Mouse (Mus musculus) heart, embryonic 15.5 days (tissue): ENCODE results near the gene Cog6. TPM values are rescaled to one million over a fixed set of nuclear protein-coding genes. Genes with fewer than 3 reads are reported as not detected.

Experiments used
- ATAC-seq: fragments of 200-750 bp; cut with Nextera tagmentation; replicated peaks from 2 replicates; pipeline ENCODE4 v1.8.0; 2017; ENCODE audit warnings: low read depth, moderate TSS enrichment; ENCODE audit not compliant: insufficient number of reproducible peaks, insufficient read depth, low FRiP score
- H3K27ac ChIP-seq: fragments of 300-500 bp; sonication (generic); 2 replicates; pipeline ENCODE4 v1.5.1; 2015; ENCODE audit warnings: mild to moderate bottlenecking, inconsistent platforms
- H3K27me3 ChIP-seq: fragments of 300-500 bp; sonication (generic); 2 replicates; pipeline ENCODE4 v1.6.1; 2015; ENCODE audit warnings: inconsistent platforms
- H3K36me3 ChIP-seq: fragments of 300-500 bp; sonication (generic); 2 replicates; pipeline ENCODE4 v1.6.1; 2015; ENCODE audit warnings: mild to moderate bottlenecking, inconsistent platforms
- H3K4me1 ChIP-seq: fragments of 300-500 bp; sonication (generic); replicated peaks from 2 replicates; pipeline ENCODE4 v1.6.1; 2015; ENCODE audit warnings: inconsistent platforms
- H3K4me2 ChIP-seq: fragments of 300-500 bp; sonication (generic); 2 replicates; pipeline ENCODE4 v1.6.1; 2015; ENCODE audit warnings: inconsistent platforms, mild to moderate bottlenecking, moderate library complexity
- H3K4me3 ChIP-seq: fragments of 300-500 bp; sonication (generic); 2 replicates; pipeline ENCODE4 v1.5.1; 2015; ENCODE audit warnings: mild to moderate bottlenecking, inconsistent platforms
- H3K9ac ChIP-seq: fragments of 300-500 bp; sonication (generic); 2 replicates; pipeline ENCODE4 v1.6.1; 2015; ENCODE audit warnings: mild to moderate bottlenecking, inconsistent platforms
- H3K9me3 ChIP-seq: fragments of 300-500 bp; sonication (generic); replicated peaks from 2 replicates; pipeline ENCODE4 v1.6.1; 2016; ENCODE audit warnings: inconsistent platforms
- WGBS: fragments of 180-500 bp; shearing (Covaris S2); methylation state at CpG from one replicate; pipeline ENCODE4 v1.1.7; 2015; ENCODE audit warnings: mixed read lengths; 5-methylcytosine and 5-hydroxymethylcytosine counted together
- polyA plus RNA-seq: library from polyadenylated mRNA; unstranded; fragments of >200 nt; fragmentation: Nextera tagmentation; extraction: Ambion mirVana; gene quantifications from 2 replicates; pipeline ENCODE4 v1.2.1, GENCODE M21; 2015

The Cog6 gene
- polyA plus RNA-seq, 1 experiment from 2014 or later, result 51.6 TPM

- Histone ChIP-seq H3K9me3 (no peaks in the 10 kb centered on the region), H3K4me2 (no peak overlapping the region), H3K27me3 (no peaks in the 10 kb centered on the region), H3K9ac (no peak overlapping the region), H3K27ac (no peak overlapping the region; the same call in 1 of the 2 replicates), H3K4me3 (no peak overlapping the region), H3K36me3 (no peaks in the 10 kb centered on the region), H3K4me1 (peaks cover 18% of the 10 kb centered on the region)
- no peak for ATAC-seq
- WGBS, result 95% methylated on average over 13 of the region's 13 CpGs
Observed at GRCm38 (mm10) chr3:52960951-52961350, 56.1 kb downstream of the Cog6 start.

GRCm38 (mm10) chr3:52958444-52959120, 58.5 kb downstream of the Cog6 start:
- Histone ChIP-seq H3K9me3 (no peaks in the 10 kb centered on the region), H3K27ac (peak overlapping the region; percentile 12), H3K27me3 (no peaks in the 10 kb centered on the region), H3K4me3 (no peak overlapping the region), H3K36me3 (no peaks in the 10 kb centered on the region), H3K4me2 (no peak overlapping the region), H3K4me1 (peaks cover 30% of the 10 kb centered on the region), H3K9ac (no peak overlapping the region)
- no peak for ATAC-seq
- 63% methylated on average over 10 of the region's 10 CpGs for WGBS

GRCm38 (mm10) chr3:52957861-52958260, 59.2 kb downstream of the Cog6 start:
- ATAC-seq, result no peak
- no peak overlapping the region for H3K4me2 ChIP-seq
- peaks cover 30% of the 10 kb centered on the region for H3K4me1 ChIP-seq
- WGBS, result 76% methylated on average over 7 of the region's 7 CpGs
- H3K27me3 ChIP-seq, result no peaks in the 10 kb centered on the region
- no peak overlapping the region for H3K27ac ChIP-seq
- no peak overlapping the region for H3K4me3 ChIP-seq
- H3K36me3 ChIP-seq, result no peaks in the 10 kb centered on the region
- no peaks in the 10 kb centered on the region for H3K9me3 ChIP-seq
- no peak overlapping the region for H3K9ac ChIP-seq

- Histone ChIP-seq H3K4me1 (peaks cover 29% of the 10 kb centered on the region), H3K4me2 (no peak overlapping the region), H3K9me3 (no peaks in the 10 kb centered on the region), H3K36me3 (no peaks in the 10 kb centered on the region), H3K9ac (no peak overlapping the region), H3K27me3 (no peaks in the 10 kb centered on the region), H3K27ac (peak overlapping the region; percentile 78), H3K4me3 (no peak overlapping the region)
- WGBS, result 76% methylated on average over 11 of the region's 11 CpGs
- ATAC-seq, result no peak
Observed at GRCm38 (mm10) chr3:52956236-52956635, 60.8 kb downstream of the Cog6 start.

GRCm38 (mm10) chr3:52955481-52956019, 61.5 kb downstream of the Cog6 start:
- ATAC-seq, result peak; percentile 78
- H3K27me3 ChIP-seq, result no peaks in the 10 kb centered on the region
- H3K36me3 ChIP-seq, result no peaks in the 10 kb centered on the region
- H3K9me3 ChIP-seq, result no peaks in the 10 kb centered on the region
- peak overlapping the region; percentile 30 for H3K4me2 ChIP-seq
- H3K4me3 ChIP-seq, result no peak overlapping the region
- H3K9ac ChIP-seq, result no peak overlapping the region
- WGBS, result 4% methylated on average over 10 of the region's 10 CpGs
- H3K4me1 ChIP-seq, result peaks cover 27% of the 10 kb centered on the region
- H3K27ac ChIP-seq, result peak overlapping the region; percentile 78

GRCm38 (mm10) chr3:52954656-52955055, 62.4 kb downstream of the Cog6 start:
- WGBS, result 66% methylated on average over 9 of the region's 9 CpGs
- ATAC-seq, result 0 out of 2 replicates have a peak, but pooled peaks have one; percentile 37
- Histone ChIP-seq H3K9ac (no peak overlapping the region), H3K4me2 (no peak overlapping the region), H3K9me3 (no peaks in the 10 kb centered on the region), H3K36me3 (no peaks in the 10 kb centered on the region), H3K27me3 (no peaks in the 10 kb centered on the region), H3K4me1 (peaks cover 27% of the 10 kb centered on the region), H3K27ac (peak overlapping the region; percentile 78), H3K4me3 (no peak overlapping the region)

- H3K36me3 ChIP-seq, result no peaks in the 10 kb centered on the region
- H3K27ac ChIP-seq, result peak overlapping the region; percentile 78; the same call in 1 of the 2 replicates
- no peak overlapping the region for H3K4me2 ChIP-seq
- no peak overlapping the region for H3K4me3 ChIP-seq
- H3K9me3 ChIP-seq, result no peaks in the 10 kb centered on the region
- H3K9ac ChIP-seq, result no peak overlapping the region
- H3K27me3 ChIP-seq, result no peaks in the 10 kb centered on the region
- ATAC-seq, result no peak
- 45% methylated on average over 1 of the region's 1 CpGs for WGBS
- peaks cover 28% of the 10 kb centered on the region for H3K4me1 ChIP-seq
Observed at GRCm38 (mm10) chr3:52953831-52954230, 63.2 kb downstream of the Cog6 start.

- Histone ChIP-seq H3K36me3 (no peaks in the 10 kb centered on the region), H3K9me3 (no peaks in the 10 kb centered on the region), H3K27me3 (no peaks in the 10 kb centered on the region), H3K4me1 (0 out of 2 replicates have a peak, but pooled peaks cover 2% of the 10 kb centered on the region), H3K4me3 (no peak overlapping the region), H3K27ac (no peak overlapping the region), H3K9ac (no peak overlapping the region), H3K4me2 (no peak overlapping the region)
- ATAC-seq, result no peak
- WGBS, result 70% methylated on average over 5 of the region's 5 CpGs
Observed at GRCm38 (mm10) chr3:52948824-52949223, 68.2 kb downstream of the Cog6 start.

- H3K4me1 ChIP-seq, result peaks cover 9% of the 10 kb centered on the region; the same call in 1 of the 2 replicates
- H3K27me3 ChIP-seq, result no peaks in the 10 kb centered on the region
- H3K9ac ChIP-seq, result no peak overlapping the region
- no peak overlapping the region for H3K27ac ChIP-seq
- no peak overlapping the region for H3K4me2 ChIP-seq
- no peaks in the 10 kb centered on the region for H3K36me3 ChIP-seq
- H3K9me3 ChIP-seq, result no peaks in the 10 kb centered on the region
- 88% methylated on average over 5 of the region's 5 CpGs for WGBS
- H3K4me3 ChIP-seq, result no peak overlapping the region
- ATAC-seq, result no peak
Observed at GRCm38 (mm10) chr3:52947444-52947843, 69.6 kb downstream of the Cog6 start.

- Histone ChIP-seq H3K36me3 (no peaks in the 10 kb centered on the region), H3K9me3 (no peaks in the 10 kb centered on the region), H3K27ac (peak overlapping the region; percentile 90), H3K9ac (no peak overlapping the region), H3K4me2 (peak overlapping the region; percentile 45), H3K4me1 (peaks cover 38% of the 10 kb centered on the region), H3K27me3 (no peaks in the 10 kb centered on the region), H3K4me3 (peak overlapping the region; percentile 15; the same call in 1 of the 2 replicates)
- peak; percentile 83 for ATAC-seq
- 18% methylated on average over 10 of the region's 10 CpGs for WGBS
Observed at GRCm38 (mm10) chr3:52940832-52941468, 76.1 kb downstream of the Cog6 start.

- Histone ChIP-seq H3K27me3 (no peaks in the 10 kb centered on the region), H3K9me3 (no peaks in the 10 kb centered on the region), H3K9ac (no peak overlapping the region), H3K36me3 (no peaks in the 10 kb centered on the region), H3K4me2 (no peak overlapping the region), H3K4me1 (peaks cover 34% of the 10 kb centered on the region), H3K4me3 (no peak overlapping the region), H3K27ac (peak overlapping the region; percentile 45; the same call in 1 of the 2 replicates)
- ATAC-seq, result peak; percentile 38; the same call in 1 of the 2 replicates
- WGBS, result 54% methylated on average over 5 of the region's 5 CpGs
Observed at GRCm38 (mm10) chr3:52938398-52938797, 78.6 kb downstream of the Cog6 start.
